Mouse (Mus musculus) forebrain, postnatal 0 days (tissue): ENCODE data around the gene Borcs8. TPM values are rescaled to one million over a fixed set of nuclear protein-coding genes. Genes with fewer than 3 reads are reported as not detected.

Experiments
- ATAC-seq: fragments of 200-750 bp; cut with Nextera tagmentation; 2 replicates; pipeline ENCODE4 v1.8.0; 2017; ENCODE audit warnings: mild to moderate bottlenecking, moderate library complexity
- DNase-seq: peaks from one replicate; pipeline ENCODE4 v3.0.0-alpha.2; 2015
- H3K27ac ChIP-seq: fragments of 300-500 bp; sonication (generic); 2 replicates; pipeline ENCODE4 v1.5.1; 2014; ENCODE audit warnings: low read depth, mild to moderate bottlenecking, antibody characterized with exemption, low read length, moderate library complexity, mixed read lengths
- H3K27me3 ChIP-seq: fragments of 300-500 bp; sonication (generic); 2 replicates; pipeline ENCODE4 v1.6.1; 2014; ENCODE audit warnings: mild to moderate bottlenecking, low read length, mixed read lengths; ENCODE audit not compliant: insufficient read depth
- H3K36me3 ChIP-seq: fragments of 300-500 bp; sonication (generic); 2 replicates; pipeline ENCODE4 v1.6.1; 2014; ENCODE audit warnings: mild to moderate bottlenecking, moderate library complexity; ENCODE audit not compliant: insufficient read depth
- H3K4me1 ChIP-seq: fragments of 300-500 bp; sonication (generic); 2 replicates; pipeline ENCODE4 v1.6.1; 2014; ENCODE audit warnings: antibody characterized with exemption; ENCODE audit not compliant: insufficient read depth
- H3K4me2 ChIP-seq: fragments of 300-500 bp; sonication (generic); 2 replicates; pipeline ENCODE4 v1.6.1; 2014; ENCODE audit warnings: low read depth, mild to moderate bottlenecking, moderate library complexity
- H3K4me3 ChIP-seq: fragments of 300-500 bp; sonication (generic); 2 replicates; pipeline ENCODE4 v1.5.1; 2014; ENCODE audit warnings: low read depth, low read length, mixed read lengths
- H3K9ac ChIP-seq: fragments of 300-500 bp; sonication (generic); 2 replicates; pipeline ENCODE4 v1.6.1; 2014; ENCODE audit warnings: mild to moderate bottlenecking
- H3K9me3 ChIP-seq: fragments of 300-500 bp; sonication (generic); 2 replicates; pipeline ENCODE4 v1.6.1; 2016; ENCODE audit warnings: low read length
- CTCF ChIP-seq: sonication (generic); IDR thresholded peaks from 2 replicates; pipeline ENCODE4 v1.5.1; 2016; ENCODE audit warnings: antibody characterized with exemption, control low read depth, low read depth
- WGBS: fragments of 180-500 bp; shearing (Covaris S2); extraction: QIAGEN DNeasy Blood & Tissue Kit; methylation state at CpG from one replicate; pipeline ENCODE4 v1.1.7; 2014; 5-methylcytosine and 5-hydroxymethylcytosine counted together
- polyA plus RNA-seq: library from polyadenylated mRNA; unstranded; fragments of >200 nt; fragmentation: Nextera tagmentation; extraction: Ambion mirVana; gene quantifications from 2 replicates; pipeline ENCODE4 v1.2.1, GENCODE M21; 2015
- total RNA-seq: library from RNA; depleted of rRNA; stranded (reverse); fragments of >200 nt; gene quantifications from 2 replicates; pipeline ENCODE4 v1.2.3, GENCODE M21; 2014; rRNA removed

Gene Borcs8
- total RNA-seq (59.3 and 74.9 TPM in 2 replicates), polyA plus RNA-seq (56.5 and 64.4 TPM in 2 replicates)

GRCm38 (mm10) chr8:70139026-70139857, at the start of gene Borcs8, which contains the start of the genes Rfxank and Mef2b:
Gene Borcs8, plus strand, starts transcription at chr8:70139499.
Gene Rfxank, minus strand, starts transcription at chr8:70139154.
Gene Mef2b, plus strand, starts transcription at chr8:70139711.
- peaks cover 22% of the 10 kb centered on the region; the same call in 1 of the 2 replicates for H3K36me3 ChIP-seq
- TF ChIP-seq CTCF = no peak
- DNase-seq = peak; percentile 100
- H3K9ac ChIP-seq = peak within 1 kb of the TSS; percentile 83
- under 1% methylated on average over 46 of the region's 46 CpGs for WGBS
- peaks cover 16% of the 10 kb centered on the region for H3K4me1 ChIP-seq
- peak within 1 kb of the TSS; percentile 67 for H3K4me2 ChIP-seq
- H3K27ac ChIP-seq = peak within 1 kb of the TSS; percentile 89
- H3K9me3 ChIP-seq = no peaks in the 10 kb centered on the region
- H3K27me3 ChIP-seq = no peaks in the 10 kb centered on the region
- H3K4me3 ChIP-seq = peak within 1 kb of the TSS; percentile 75
- ATAC-seq = peak; percentile 98

- DNase-seq (no peak), ATAC-seq (no peak)
- 66% methylated on average over 8 of the region's 8 CpGs for WGBS
- no peak for TF ChIP-seq CTCF
- no peak overlapping the region for H3K4me3 ChIP-seq
- H3K27me3 ChIP-seq = no peaks in the 10 kb centered on the region; the same call in 1 of the 2 replicates
- no peak overlapping the region for H3K27ac ChIP-seq
- no peak overlapping the region for H3K9ac ChIP-seq
- H3K9me3 ChIP-seq = no peaks in the 10 kb centered on the region
- peaks cover 9% of the 10 kb centered on the region; the same call in 1 of the 2 replicates for H3K4me1 ChIP-seq
- H3K4me2 ChIP-seq = no peak overlapping the region
- H3K36me3 ChIP-seq = peaks cover 36% of the 10 kb centered on the region
Measured at GRCm38 (mm10) chr8:70092786-70093185, 46.5 kb upstream of the Borcs8 start.

GRCm38 (mm10) chr8:70099276-70099675, 40.0 kb upstream of the Borcs8 start:
- Histone ChIP-seq H3K36me3 (peaks cover 92% of the 10 kb centered on the region), H3K4me1 (no peaks in the 10 kb centered on the region), H3K9me3 (no peaks in the 10 kb centered on the region), H3K4me3 (no peak overlapping the region), H3K9ac (no peak overlapping the region), H3K27ac (no peak overlapping the region), H3K27me3 (no peaks in the 10 kb centered on the region), H3K4me2 (no peak overlapping the region)
- ATAC-seq = no peak
- DNase-seq = no peak
- no peak for TF ChIP-seq CTCF
- WGBS = 79% methylated on average over 8 of the region's 8 CpGs

GRCm38 (mm10) chr8:70100241-70100640, 39.1 kb upstream of the Borcs8 start:
- Histone ChIP-seq H3K27me3 (no peaks in the 10 kb centered on the region), H3K36me3 (peaks cover 90% of the 10 kb centered on the region), H3K27ac (no peak overlapping the region), H3K4me3 (no peak overlapping the region), H3K9ac (no peak overlapping the region), H3K4me1 (no peaks in the 10 kb centered on the region), H3K4me2 (no peak overlapping the region), H3K9me3 (no peaks in the 10 kb centered on the region)
- WGBS = 90% methylated on average over 8 of the region's 8 CpGs
- DNase-seq (no peak), ATAC-seq (no peak)
- TF ChIP-seq CTCF = no peak

- no peaks in the 10 kb centered on the region for H3K9me3 ChIP-seq
- ATAC-seq (peak; percentile 54), DNase-seq (no peak)
- WGBS = 15% methylated on average over 6 of the region's 6 CpGs
- H3K36me3 ChIP-seq = peaks cover 81% of the 10 kb centered on the region
- no peaks in the 10 kb centered on the region for H3K27me3 ChIP-seq
- no peak overlapping the region for H3K27ac ChIP-seq
- no peak overlapping the region for H3K9ac ChIP-seq
- H3K4me3 ChIP-seq = no peak overlapping the region
- H3K4me2 ChIP-seq = no peak overlapping the region
- H3K4me1 ChIP-seq = no peaks in the 10 kb centered on the region
- peak; percentile 64 for TF ChIP-seq CTCF
Measured at GRCm38 (mm10) chr8:70104506-70104905, 34.8 kb upstream of the Borcs8 start.

- H3K9ac ChIP-seq = no peak overlapping the region
- no peak overlapping the region for H3K4me2 ChIP-seq
- ATAC-seq (no peak), DNase-seq (no peak)
- H3K27me3 ChIP-seq = no peaks in the 10 kb centered on the region
- WGBS = 75% methylated on average over 7 of the region's 7 CpGs
- no peaks in the 10 kb centered on the region for H3K9me3 ChIP-seq
- H3K36me3 ChIP-seq = peaks cover 81% of the 10 kb centered on the region
- H3K4me1 ChIP-seq = no peaks in the 10 kb centered on the region
- H3K27ac ChIP-seq = no peak overlapping the region
- H3K4me3 ChIP-seq = no peak overlapping the region
- TF ChIP-seq CTCF = no peak
Measured at GRCm38 (mm10) chr8:70104922-70105321, 34.4 kb upstream of the Borcs8 start.

- Histone ChIP-seq H3K36me3 (peaks cover 90% of the 10 kb centered on the region), H3K9ac (no peak overlapping the region), H3K4me1 (no peaks in the 10 kb centered on the region), H3K4me3 (no peak overlapping the region), H3K27me3 (no peaks in the 10 kb centered on the region), H3K27ac (no peak overlapping the region), H3K4me2 (no peak overlapping the region), H3K9me3 (no peaks in the 10 kb centered on the region)
- no peak for TF ChIP-seq CTCF
- ATAC-seq (no peak), DNase-seq (no peak)
- 95% methylated on average over 2 of the region's 2 CpGs for WGBS
Measured at GRCm38 (mm10) chr8:70110451-70110850, 28.8 kb upstream of the Borcs8 start.
